Mouse (Mus musculus): Measurements from ENCODE around the gene Vmn2r57.
A peak's percentile ranks its signal among the peaks of the same experiment; 100 is the strongest.
"Not testable (repeated sequence)": the region's sequence is repeated elsewhere in the genome, so short reads cannot be mapped to it uniquely, and the experiment has no call there.

Gene Vmn2r57

GRCm38 (mm10) chr7:41448596-41448995, at the start of gene Vmn2r57:
TSS of gene Vmn2r57 (minus strand) at chr7:41448696.
- not testable (repeated sequence) for DNase-seq

- DNase-seq = peak in 1 of 2 experiments; percentile 38
Observed at GRCm38 (mm10) chr7:41497871-41498270, 49.4 kb upstream of the Vmn2r57 start.

- no peak for DNase-seq
Observed at GRCm38 (mm10) chr7:41451864-41452263, 3.4 kb upstream of the Vmn2r57 start.

GRCm38 (mm10) chr7:41394130-41394529, 54.4 kb downstream of the Vmn2r57 start:
- DNase-seq = no peak

GRCm38 (mm10) chr7:41393048-41393971, 55.2 kb downstream of the Vmn2r57 start, which contains the start of gene AI987944:
TSS of gene AI987944 (minus strand) at chr7:41393379.
- DNase-seq = peak; percentile 91 to 92

Data from kidney, postnatal 25 days (tissue).